Mouse (Mus musculus) intestine, embryonic 15.5 days (tissue): ENCODE data around the gene Sun2. TPM values are rescaled to one million over a fixed set of nuclear protein-coding genes. Genes with fewer than 3 reads are reported as not detected.

Source experiments
- ATAC-seq: fragments of 200-750 bp; cut with Nextera tagmentation; 2 replicates; pipeline ENCODE4 v1.8.0; 2017; ENCODE audit warnings: moderate TSS enrichment, moderate library complexity
- H3K27ac ChIP-seq: fragments of 300-500 bp; sonication (generic); 2 replicates; pipeline ENCODE4 v1.5.1; 2015; ENCODE audit warnings: mild to moderate bottlenecking, inconsistent platforms
- H3K27me3 ChIP-seq: fragments of 300-500 bp; sonication (generic); replicated peaks from 2 replicates; pipeline ENCODE4 v1.6.1; 2015; ENCODE audit warnings: inconsistent platforms
- H3K36me3 ChIP-seq: fragments of 300-500 bp; sonication (generic); 2 replicates; pipeline ENCODE4 v1.6.1; 2015; ENCODE audit warnings: inconsistent platforms
- H3K4me1 ChIP-seq: fragments of 300-500 bp; sonication (generic); replicated peaks from 2 replicates; pipeline ENCODE4 v1.6.1; 2015; ENCODE audit warnings: inconsistent platforms
- H3K4me2 ChIP-seq: fragments of 300-500 bp; sonication (generic); replicated peaks from 2 replicates; pipeline ENCODE4 v1.6.1; 2015; ENCODE audit warnings: mild to moderate bottlenecking, inconsistent platforms
- H3K4me3 ChIP-seq: fragments of 300-500 bp; sonication (generic); replicated peaks from 2 replicates; pipeline ENCODE4 v1.5.1; 2015; ENCODE audit warnings: inconsistent platforms
- H3K9ac ChIP-seq: fragments of 300-500 bp; sonication (generic); 2 replicates; pipeline ENCODE4 v1.6.1; 2015; ENCODE audit warnings: inconsistent platforms
- H3K9me3 ChIP-seq: fragments of 300-500 bp; sonication (generic); 2 replicates; pipeline ENCODE4 v1.6.1; 2016; ENCODE audit warnings: inconsistent platforms
- WGBS: fragments of 180-500 bp; shearing (Covaris S2); methylation state at CpG from one replicate; pipeline ENCODE4 v1.1.7; 2015; 5-methylcytosine and 5-hydroxymethylcytosine counted together
- polyA plus RNA-seq: library from polyadenylated mRNA; unstranded; fragments of >200 nt; fragmentation: Nextera tagmentation; extraction: Ambion mirVana; gene quantifications from 2 replicates; pipeline ENCODE4 v1.2.1, GENCODE M21; 2015

The Sun2 gene
- polyA plus RNA-seq, 1 experiment from 2014 or later: 3.4 TPM

- Histone ChIP-seq H3K27me3 (no peaks in the 10 kb centered on the region), H3K9ac (no peak overlapping the region), H3K9me3 (no peaks in the 10 kb centered on the region), H3K27ac (no peak overlapping the region), H3K4me1 (no peaks in the 10 kb centered on the region), H3K36me3 (no peaks in the 10 kb centered on the region), H3K4me2 (no peak overlapping the region), H3K4me3 (no peak overlapping the region)
- no peak for ATAC-seq
- WGBS: 57% methylated on average over 4 of the region's 4 CpGs
Observed at GRCm38 (mm10) chr15:79753873-79754272, 11.5 kb upstream of the Sun2 start.

GRCm38 (mm10) chr15:79753420-79753752 is 11.1 kb upstream of the Sun2 start:
- Histone ChIP-seq H3K27ac (no peak overlapping the region), H3K4me3 (no peak overlapping the region), H3K9ac (no peak overlapping the region), H3K27me3 (no peaks in the 10 kb centered on the region), H3K36me3 (no peaks in the 10 kb centered on the region), H3K4me1 (no peaks in the 10 kb centered on the region), H3K9me3 (no peaks in the 10 kb centered on the region), H3K4me2 (no peak overlapping the region)
- ATAC-seq: no peak
- 88% methylated on average over 3 of the region's 3 CpGs for WGBS

DNA sequence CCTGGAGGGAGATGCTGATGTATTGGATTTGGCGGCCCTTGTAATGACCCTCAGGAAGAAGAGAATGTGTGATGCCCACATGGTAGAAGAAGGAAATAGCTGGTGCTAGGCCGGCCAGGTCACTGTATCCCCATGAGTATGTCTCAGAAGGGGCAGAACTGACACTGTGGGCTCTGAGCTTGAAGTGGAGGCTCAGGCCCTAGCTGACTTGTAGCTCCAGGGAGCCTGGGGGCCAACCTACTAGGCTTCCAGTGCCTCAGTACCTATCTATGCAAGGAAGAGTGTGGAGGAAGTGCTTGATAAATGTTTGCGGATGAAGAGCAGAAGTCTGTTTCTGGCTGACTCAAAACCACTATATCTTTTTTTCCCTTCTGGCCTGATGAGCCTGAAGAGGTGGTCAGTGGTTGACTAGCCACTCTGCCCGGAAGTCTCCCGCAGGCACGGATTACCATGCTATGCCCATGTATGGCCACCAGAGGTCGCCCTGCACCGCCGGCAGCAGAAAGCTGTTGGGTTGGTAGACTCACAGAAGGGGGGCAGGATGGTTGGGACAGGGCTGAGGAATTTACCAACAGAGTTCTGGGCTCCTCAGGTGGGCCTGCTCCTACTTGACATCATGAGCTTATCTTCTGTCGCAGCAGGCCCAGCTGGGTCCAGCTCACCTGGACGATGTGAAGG is 10.5 kb upstream of the Sun2 start:
- peak; percentile 57 for ATAC-seq
- WGBS: 21% methylated on average over 11 of the region's 11 CpGs

GRCm38 (mm10) chr15:79751772-79752171 is 9.4 kb upstream of the Sun2 start:
- 75% methylated on average over 17 of the region's 17 CpGs for WGBS
- Histone ChIP-seq H3K27ac (no peak overlapping the region), H3K4me2 (no peak overlapping the region), H3K27me3 (no peaks in the 10 kb centered on the region), H3K4me3 (no peak overlapping the region), H3K9ac (no peak overlapping the region), H3K4me1 (no peaks in the 10 kb centered on the region), H3K9me3 (no peaks in the 10 kb centered on the region), H3K36me3 (no peaks in the 10 kb centered on the region)
- no peak for ATAC-seq

More for the DNA sequence above, 10.5 kb upstream of the Sun2 start:
- Histone ChIP-seq H3K4me2 (no peak overlapping the region), H3K9ac (no peak overlapping the region), H3K4me1 (no peaks in the 10 kb centered on the region), H3K9me3 (no peaks in the 10 kb centered on the region), H3K36me3 (no peaks in the 10 kb centered on the region), H3K4me3 (no peak overlapping the region), H3K27me3 (no peaks in the 10 kb centered on the region), H3K27ac (no peak overlapping the region)

- Histone ChIP-seq H3K4me2 (no peak overlapping the region), H3K4me1 (no peaks in the 10 kb centered on the region), H3K9me3 (no peaks in the 10 kb centered on the region), H3K36me3 (no peaks in the 10 kb centered on the region), H3K27ac (no peak overlapping the region), H3K4me3 (no peak overlapping the region), H3K9ac (no peak overlapping the region), H3K27me3 (no peaks in the 10 kb centered on the region)
- 87% methylated on average over 8 of the region's 8 CpGs for WGBS
- no peak for ATAC-seq
Observed at GRCm38 (mm10) chr15:79750266-79750665, 7.9 kb upstream of the Sun2 start.

DNA sequence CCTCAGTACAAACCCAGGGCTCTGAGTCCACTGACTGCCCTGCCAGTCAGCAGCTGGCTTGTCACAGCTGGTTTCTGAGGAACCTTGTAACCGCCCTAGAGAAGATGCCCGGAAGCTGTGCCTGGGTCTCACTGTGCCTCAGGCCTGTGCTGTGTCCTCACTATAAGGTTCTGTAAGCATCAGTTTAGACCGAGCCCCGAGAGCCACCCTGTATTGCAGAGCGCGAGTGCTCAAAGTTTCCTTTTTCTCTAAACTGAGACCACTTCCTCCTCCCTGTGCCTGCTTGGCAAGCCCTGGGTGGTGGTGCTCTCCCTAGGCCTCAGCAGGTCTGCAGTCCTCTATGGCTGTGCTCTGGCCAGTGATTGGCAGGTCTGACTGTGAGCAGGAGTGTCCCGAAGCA is 6.8 kb upstream of the Sun2 start:
- H3K4me2 ChIP-seq: no peak overlapping the region
- H3K9ac ChIP-seq: no peak overlapping the region
- H3K4me3 ChIP-seq: no peak overlapping the region
- no peaks in the 10 kb centered on the region for H3K27me3 ChIP-seq
- no peak for ATAC-seq
- H3K36me3 ChIP-seq: no peaks in the 10 kb centered on the region
- no peak overlapping the region for H3K27ac ChIP-seq
- H3K9me3 ChIP-seq: no peaks in the 10 kb centered on the region
- 89% methylated on average over 7 of the region's 7 CpGs for WGBS
- H3K4me1 ChIP-seq: no peaks in the 10 kb centered on the region

DNA sequence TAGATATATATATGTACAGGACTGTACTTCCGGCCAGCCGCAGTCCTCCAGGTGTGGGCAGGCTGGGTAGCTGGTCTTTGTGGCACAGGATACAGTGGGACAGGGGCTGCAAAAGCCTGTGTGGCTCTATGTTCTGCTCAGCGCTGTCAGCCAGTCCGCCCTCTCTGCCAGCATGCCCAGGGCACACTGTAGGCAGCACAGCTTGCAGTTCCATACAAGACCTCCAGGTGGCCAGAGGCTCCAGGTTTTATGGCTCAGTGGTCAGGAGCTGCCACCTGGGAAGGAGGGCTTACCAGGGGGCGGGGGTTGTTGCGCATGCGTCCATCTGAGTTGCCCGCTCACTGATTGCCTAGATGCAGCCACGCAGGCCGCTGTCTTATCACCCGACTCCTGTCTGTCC is 5.7 kb upstream of the Sun2 start:
- Histone ChIP-seq H3K27me3 (no peaks in the 10 kb centered on the region), H3K9ac (no peak overlapping the region), H3K4me2 (no peak overlapping the region), H3K9me3 (no peaks in the 10 kb centered on the region), H3K4me1 (peaks cover 2% of the 10 kb centered on the region), H3K27ac (no peak overlapping the region), H3K4me3 (no peak overlapping the region), H3K36me3 (no peaks in the 10 kb centered on the region)
- WGBS: 65% methylated on average over 11 of the region's 11 CpGs
- no peak; the same call in 1 of the 2 replicates for ATAC-seq

DNA sequence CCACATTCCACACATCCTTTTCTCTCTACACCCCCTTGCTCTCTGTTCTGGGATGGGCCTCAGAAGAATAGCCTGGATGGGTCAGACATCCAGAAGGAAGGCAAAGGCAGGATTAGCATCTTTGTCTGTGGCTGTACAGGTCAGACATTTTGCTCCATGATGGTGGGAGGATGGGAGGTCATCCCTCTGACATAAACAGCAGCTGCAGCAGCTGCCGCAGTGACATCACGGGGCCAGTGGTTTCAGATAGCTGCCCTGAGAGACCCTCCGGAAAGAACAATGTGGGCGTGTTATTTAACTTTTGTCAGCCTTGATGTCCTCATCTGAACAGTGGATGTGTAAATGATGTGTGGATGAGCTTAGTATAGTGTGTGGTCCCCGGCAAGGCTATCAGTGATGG is 3.5 kb upstream of the Sun2 start:
- H3K9ac ChIP-seq: no peak overlapping the region
- no peak overlapping the region for H3K4me2 ChIP-seq
- H3K36me3 ChIP-seq: no peaks in the 10 kb centered on the region
- no peak overlapping the region for H3K4me3 ChIP-seq
- no peaks in the 10 kb centered on the region for H3K27me3 ChIP-seq
- ATAC-seq: no peak
- H3K9me3 ChIP-seq: no peaks in the 10 kb centered on the region
- H3K4me1 ChIP-seq: peaks cover 11% of the 10 kb centered on the region
- no peak overlapping the region for H3K27ac ChIP-seq
- 88% methylated on average over 5 of the region's 5 CpGs for WGBS

GRCm38 (mm10) chr15:79745312-79745711 is 3.0 kb upstream of the Sun2 start:
- Histone ChIP-seq H3K27ac (no peak overlapping the region), H3K36me3 (no peaks in the 10 kb centered on the region), H3K4me2 (no peak overlapping the region), H3K4me1 (peaks cover 12% of the 10 kb centered on the region), H3K4me3 (no peak overlapping the region), H3K27me3 (no peaks in the 10 kb centered on the region), H3K9ac (no peak overlapping the region), H3K9me3 (no peaks in the 10 kb centered on the region)
- ATAC-seq: no peak
- 77% methylated on average over 10 of the region's 10 CpGs for WGBS

DNA sequence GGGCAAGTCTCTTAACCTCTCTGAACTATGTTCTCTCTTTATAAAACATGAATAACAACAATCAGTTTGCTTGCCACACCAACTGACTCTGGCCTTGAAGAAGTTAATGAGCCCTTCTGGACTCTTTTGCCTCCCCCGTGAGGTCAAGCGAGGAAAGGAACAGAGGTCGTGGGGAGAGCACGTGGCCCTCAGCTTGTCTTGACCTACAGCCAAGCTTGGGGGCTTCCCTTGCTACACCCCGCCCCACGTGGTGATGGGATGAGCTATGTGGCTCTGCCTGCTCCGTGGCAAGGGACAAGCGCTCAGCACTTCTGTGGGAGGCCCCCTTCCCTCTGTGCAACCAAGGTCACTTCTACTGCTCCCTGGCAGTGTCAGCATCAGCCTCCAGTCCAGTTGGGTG is 2.4 kb upstream of the Sun2 start:
- Histone ChIP-seq H3K36me3 (no peaks in the 10 kb centered on the region), H3K27me3 (no peaks in the 10 kb centered on the region), H3K9me3 (no peaks in the 10 kb centered on the region), H3K4me3 (no peak overlapping the region), H3K4me2 (no peak overlapping the region), H3K27ac (no peak overlapping the region), H3K4me1 (peaks cover 12% of the 10 kb centered on the region), H3K9ac (no peak overlapping the region)
- ATAC-seq: no peak
- 77% methylated on average over 8 of the region's 8 CpGs for WGBS

- ATAC-seq: no peak
- Histone ChIP-seq H3K4me3 (no peak overlapping the region), H3K27ac (no peak overlapping the region), H3K9me3 (no peaks in the 10 kb centered on the region), H3K4me1 (peaks cover 19% of the 10 kb centered on the region), H3K27me3 (no peaks in the 10 kb centered on the region), H3K36me3 (no peaks in the 10 kb centered on the region), H3K9ac (no peak overlapping the region), H3K4me2 (no peak overlapping the region)
- WGBS: 93% methylated on average over 11 of the region's 11 CpGs
Observed at GRCm38 (mm10) chr15:79744001-79744400, 1.7 kb upstream of the Sun2 start.

GRCm38 (mm10) chr15:79742706-79743023 is 329 bp upstream of the Sun2 start:
- no peak; the same call in 1 of the 2 replicates for ATAC-seq
- Histone ChIP-seq H3K9ac (peak overlapping the region; percentile 92), H3K4me1 (peaks cover 19% of the 10 kb centered on the region), H3K27ac (no peak overlapping the region), H3K4me2 (peak overlapping the region; percentile 90), H3K27me3 (no peaks in the 10 kb centered on the region), H3K36me3 (peaks cover 10% of the 10 kb centered on the region), H3K9me3 (no peaks in the 10 kb centered on the region), H3K4me3 (peak overlapping the region; percentile 97)
- WGBS: under 1% methylated on average over 23 of the region's 23 CpGs

GRCm38 (mm10) chr15:79741173-79741858 is 1.0 kb downstream of the Sun2 start:
- Histone ChIP-seq H3K9me3 (no peaks in the 10 kb centered on the region), H3K27me3 (no peaks in the 10 kb centered on the region), H3K4me3 (peak overlapping the region; percentile 97), H3K36me3 (peaks cover 22% of the 10 kb centered on the region), H3K4me2 (peak overlapping the region; percentile 90), H3K4me1 (peaks cover 21% of the 10 kb centered on the region), H3K9ac (peak overlapping the region; percentile 92), H3K27ac (peak overlapping the region; percentile 54)
- 14% methylated on average over 14 of the region's 14 CpGs for WGBS
- no peak for ATAC-seq
